Mouse (Mus musculus) limb, embryonic 10.5 days (tissue): ENCODE results near the gene Gm49320. TPM values are rescaled to one million over a fixed set of nuclear protein-coding genes. Genes with fewer than 3 reads are reported as not detected.
A peak's percentile ranks its signal among the peaks of the same experiment; 100 is the strongest.

Source experiments
- DNase-seq: peaks from one replicate; pipeline ENCODE4 v3.0.0-alpha.2; 2017; ENCODE audit warnings: low spot score
- H3K27ac ChIP-seq: fragments of 300-500 bp; sonication (generic); 2 replicates; pipeline ENCODE4 v1.5.1; 2016; ENCODE audit warnings: mild to moderate bottlenecking
- H3K27me3 ChIP-seq: fragments of 300-500 bp; sonication (generic); 2 replicates; pipeline ENCODE4 v1.6.1; 2016; ENCODE audit warnings: low read depth, mild to moderate bottlenecking; ENCODE audit not compliant: poor library complexity, severe bottlenecking
- H3K36me3 ChIP-seq: fragments of 300-500 bp; sonication (generic); 2 replicates; pipeline ENCODE4 v1.6.1; 2016; ENCODE audit warnings: mild to moderate bottlenecking, moderate library complexity
- H3K4me1 ChIP-seq: fragments of 300-500 bp; sonication (generic); 2 replicates; pipeline ENCODE4 v1.6.1; 2016
- H3K4me3 ChIP-seq: fragments of 300-500 bp; sonication (generic); 2 replicates; pipeline ENCODE4 v1.5.1; 2016; ENCODE audit warnings: mild to moderate bottlenecking, moderate library complexity
- H3K9me3 ChIP-seq: fragments of 300-500 bp; sonication (generic); replicated peaks from 2 replicates; pipeline ENCODE4 v1.6.1; 2016; ENCODE audit warnings: mild to moderate bottlenecking
- WGBS: fragments of 180-500 bp; shearing (Covaris S2); methylation state at CpG from one replicate; pipeline ENCODE4 v1.1.7; 2016; 5-methylcytosine and 5-hydroxymethylcytosine counted together
- polyA plus RNA-seq: library from polyadenylated mRNA; unstranded; fragments of >200 nt; fragmentation: Nextera tagmentation; extraction: Ambion mirVana; gene quantifications from 2 replicates; pipeline ENCODE4 v1.2.1, GENCODE M21; 2016

Gm49320 gene
- polyA plus RNA-seq, 1 experiment from 2014 or later = 1.6 TPM

DNA sequence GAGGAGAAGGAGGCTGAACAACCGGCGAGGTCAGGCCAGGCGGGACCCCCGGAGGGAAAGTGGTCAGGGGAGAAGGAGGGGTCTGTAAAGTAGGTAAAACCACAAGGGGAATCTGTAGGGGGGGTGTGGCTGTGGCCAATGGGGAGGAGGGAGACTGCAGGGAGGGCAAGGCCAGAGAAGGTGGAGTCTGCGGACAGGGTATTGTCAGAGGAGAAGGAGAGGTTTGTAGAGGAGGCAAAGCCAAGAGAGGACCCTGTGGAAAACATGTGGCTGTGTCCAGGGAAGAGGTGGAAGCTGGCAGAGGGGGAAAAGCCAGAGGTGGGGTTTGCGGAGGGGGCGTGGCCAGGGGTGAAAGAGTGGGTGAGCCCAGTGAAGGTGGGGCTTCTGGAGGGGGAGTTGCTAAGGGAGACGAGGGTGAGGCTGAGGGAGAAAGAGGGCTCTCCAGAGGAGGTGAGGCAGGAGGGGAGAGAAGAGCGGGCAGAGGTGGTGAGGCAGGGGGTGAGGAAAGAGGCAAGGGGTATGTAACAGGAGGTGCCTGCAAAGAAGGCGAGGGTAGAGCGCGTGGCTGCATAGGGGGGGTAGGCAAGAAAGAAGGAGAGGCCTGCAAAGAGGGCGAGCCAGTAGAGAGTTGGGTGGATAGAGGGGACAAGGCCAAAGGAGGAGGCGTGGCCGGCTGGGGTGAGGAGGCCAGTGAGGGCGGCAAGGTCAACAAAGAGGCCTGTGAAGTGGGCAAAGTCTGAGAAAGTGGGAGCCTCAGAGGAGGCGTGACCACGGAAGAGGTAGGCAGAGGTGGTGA, 25.3 kb upstream of the Gm49320 start:
- 3% methylated on average over 18 of the region's 18 CpGs for WGBS
- Histone ChIP-seq H3K4me1 (peaks cover 40% of the 10 kb centered on the region), H3K9me3 (no peaks in the 10 kb centered on the region)

DNA sequence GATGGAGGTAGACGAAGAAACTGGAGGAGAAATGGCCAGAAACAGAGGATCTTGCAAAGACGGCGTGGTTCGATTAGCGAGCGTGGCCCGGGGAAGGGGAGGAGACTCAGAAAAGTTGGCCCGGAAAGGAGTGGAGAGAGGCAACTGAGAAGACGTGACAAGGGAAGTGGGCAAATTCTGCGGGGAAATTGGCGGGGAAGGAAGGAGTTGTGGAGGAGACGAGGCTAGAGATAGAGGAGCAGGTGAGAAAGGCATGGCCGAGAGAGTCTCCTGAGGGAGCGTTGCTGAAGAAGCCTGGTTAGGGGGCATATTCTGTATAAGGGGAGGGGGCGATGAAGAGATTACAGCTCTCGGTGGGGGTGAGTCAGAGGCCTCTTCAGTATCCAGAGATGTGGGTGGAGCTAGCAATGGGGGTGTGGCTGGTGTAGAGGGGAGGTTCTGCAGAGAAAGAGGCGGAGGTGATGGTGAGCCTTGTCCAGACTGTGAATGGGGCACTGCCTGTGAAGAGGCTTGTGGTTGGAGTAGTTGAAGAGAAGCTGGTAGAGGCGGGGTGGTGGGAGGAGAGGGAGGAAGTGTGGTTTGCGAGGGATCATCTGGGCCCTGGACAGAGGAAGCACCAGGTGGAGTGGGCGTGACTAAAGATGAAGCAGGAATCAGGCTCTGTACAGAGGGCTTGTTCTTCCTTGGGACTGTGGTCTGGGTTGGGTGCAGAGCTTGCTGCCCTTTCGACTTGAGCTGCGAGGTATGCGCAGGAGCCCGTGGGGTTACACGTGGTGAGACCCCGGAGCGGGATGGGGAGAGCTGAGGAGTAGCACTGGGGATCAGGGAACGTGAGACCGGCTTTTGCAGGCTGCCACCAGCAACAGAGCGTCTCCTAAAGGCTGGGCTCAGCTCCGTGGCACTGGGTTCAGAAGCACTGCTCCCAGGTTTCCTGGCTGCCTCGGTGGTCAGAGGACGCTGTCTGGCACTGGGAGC, 24.4 kb upstream of the Gm49320 start:
- peaks cover 40% of the 10 kb centered on the region for H3K4me1 ChIP-seq
- 6% methylated on average over 33 of the region's 33 CpGs for WGBS

More for the DNA sequence above, 25.3 kb upstream of the Gm49320 start:
- Histone ChIP-seq H3K27me3 (peaks cover 95% of the 10 kb centered on the region), H3K4me3 (peak overlapping the region; percentile 54), H3K36me3 (no peaks in the 10 kb centered on the region), H3K27ac (peak overlapping the region; percentile 70)
- DNase-seq = peak; percentile 70

GRCm38 (mm10) chr8:4216296-4216695, 22.4 kb upstream of the Gm49320 start:
- Histone ChIP-seq H3K36me3 (no peaks in the 10 kb centered on the region), H3K9me3 (no peaks in the 10 kb centered on the region), H3K27ac (peak overlapping the region; percentile 71; the same call in 1 of the 2 replicates), H3K27me3 (peaks cover 80% of the 10 kb centered on the region), H3K4me3 (peak overlapping the region; percentile 63), H3K4me1 (peaks cover 40% of the 10 kb centered on the region)
- DNase-seq = no peak
- WGBS = 10% methylated on average over 18 of the region's 18 CpGs

More for the DNA sequence above, 24.4 kb upstream of the Gm49320 start:
- H3K36me3 ChIP-seq = no peaks in the 10 kb centered on the region
- peak; percentile 50 for DNase-seq
- H3K27me3 ChIP-seq = peaks cover 97% of the 10 kb centered on the region
- H3K4me3 ChIP-seq = peak overlapping the region; percentile 54
- no peaks in the 10 kb centered on the region for H3K9me3 ChIP-seq
- peak overlapping the region; percentile 70 for H3K27ac ChIP-seq

DNA sequence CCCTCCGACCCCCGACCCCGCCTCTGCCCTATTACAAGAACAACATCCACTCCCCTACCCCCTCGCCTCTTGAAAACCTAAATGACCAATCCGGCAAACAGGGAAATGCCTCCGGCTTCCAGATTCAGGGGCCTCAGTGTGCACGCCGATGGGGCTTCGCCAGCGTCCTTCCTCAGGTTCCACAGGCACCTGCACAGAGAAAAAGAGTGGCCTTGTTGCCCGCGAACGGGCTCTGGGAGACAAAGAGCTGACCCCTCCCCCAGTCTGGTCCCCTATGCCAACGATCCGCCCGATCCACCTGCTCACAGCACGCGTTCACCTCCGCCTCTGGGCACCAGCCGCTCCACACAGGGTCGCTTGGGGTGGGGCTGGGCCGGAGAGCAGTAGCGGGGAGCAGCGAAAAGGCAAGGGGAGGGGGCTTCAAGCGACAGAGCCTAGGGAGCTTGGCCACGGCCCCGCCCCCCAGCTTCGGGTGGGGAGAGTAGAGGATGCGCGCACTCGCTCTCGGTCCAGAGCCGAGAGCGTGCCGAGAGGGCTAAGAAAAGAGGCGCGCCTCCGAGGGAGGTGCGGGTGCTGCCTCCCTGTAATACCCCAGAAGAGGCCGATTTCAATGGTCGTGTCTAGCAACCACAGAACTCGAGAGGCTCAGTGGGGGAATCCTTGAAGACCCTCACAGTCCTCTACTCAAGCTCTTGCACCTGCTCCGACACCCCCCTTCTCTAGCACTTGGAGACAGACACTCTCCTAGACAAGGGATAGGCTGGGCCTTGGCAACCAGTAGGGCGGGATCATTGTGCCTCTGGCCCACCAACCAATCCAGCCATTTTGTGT, 21.7 kb upstream of the Gm49320 start, which contains the start of gene Prr36:
Gene Prr36 (minus strand): TSS at position 669 of the 831 bp plus-strand sequence.
- peak within 1 kb of the TSS; percentile 71 for H3K27ac ChIP-seq
- no peaks in the 10 kb centered on the region for H3K36me3 ChIP-seq
- peak; percentile 68 for DNase-seq
- H3K4me1 ChIP-seq = peaks cover 40% of the 10 kb centered on the region
- H3K4me3 ChIP-seq = peak within 1 kb of the TSS; percentile 63
- no peaks in the 10 kb centered on the region for H3K9me3 ChIP-seq
- 3% methylated on average over 44 of the region's 44 CpGs for WGBS
- peaks cover 75% of the 10 kb centered on the region for H3K27me3 ChIP-seq

DNA sequence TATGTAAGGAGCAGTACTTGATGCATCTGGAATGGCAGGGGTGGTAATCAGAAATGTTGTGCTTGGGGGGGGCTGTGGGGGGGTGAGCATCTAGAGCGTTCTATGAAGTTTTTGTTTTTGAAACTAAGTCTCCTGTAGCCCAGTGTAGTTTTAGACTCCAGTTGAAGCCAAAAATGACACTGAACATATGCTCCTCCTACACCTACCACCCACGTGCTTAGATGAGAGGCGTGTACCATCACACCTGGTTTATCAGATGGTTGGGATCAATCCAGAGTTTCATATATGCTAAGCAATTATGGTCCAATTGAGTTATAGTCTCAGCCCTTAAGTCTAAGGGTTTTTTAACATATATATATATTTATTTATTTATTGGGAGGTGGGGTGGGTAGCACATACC, 19.0 kb upstream of the Gm49320 start:
- H3K27me3 ChIP-seq = peaks cover 59% of the 10 kb centered on the region
- no peak for DNase-seq
- H3K4me1 ChIP-seq = peaks cover 19% of the 10 kb centered on the region
- no peaks in the 10 kb centered on the region for H3K36me3 ChIP-seq
- no peak overlapping the region for H3K4me3 ChIP-seq
- 89% methylated on average over 3 of the region's 3 CpGs for WGBS
- H3K27ac ChIP-seq = no peak overlapping the region
- H3K9me3 ChIP-seq = no peaks in the 10 kb centered on the region

DNA sequence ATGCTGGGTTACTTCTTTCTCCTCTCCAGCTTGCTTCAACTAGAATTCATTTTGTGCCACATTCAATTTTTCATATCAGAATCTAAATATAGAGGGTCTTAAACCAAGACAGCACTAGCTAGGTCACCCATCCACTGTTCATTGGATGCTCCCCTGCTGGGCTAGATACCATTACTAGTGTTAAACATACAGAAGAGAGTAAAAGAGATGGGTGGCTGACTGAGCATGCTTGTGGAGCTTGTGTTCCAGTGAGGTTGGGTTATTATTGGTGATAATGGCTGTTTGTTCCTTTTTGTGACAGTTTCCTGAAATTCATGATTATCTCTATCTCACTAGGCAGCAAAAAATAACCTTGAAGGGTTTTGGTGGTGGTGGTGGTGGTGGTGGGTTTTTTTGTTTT, 16.6 kb upstream of the Gm49320 start:
- no peak for DNase-seq
- Histone ChIP-seq H3K27ac (no peak overlapping the region), H3K27me3 (peaks cover 59% of the 10 kb centered on the region)

GRCm38 (mm10) chr8:4226323-4226722, 12.3 kb upstream of the Gm49320 start:
- Histone ChIP-seq H3K9me3 (no peaks in the 10 kb centered on the region), H3K27me3 (peaks cover 56% of the 10 kb centered on the region), H3K36me3 (no peaks in the 10 kb centered on the region), H3K27ac (peak overlapping the region; percentile 16; the same call in 1 of the 2 replicates), H3K4me3 (peak overlapping the region; percentile 41), H3K4me1 (peaks cover 8% of the 10 kb centered on the region)
- 20% methylated on average over 4 of the region's 4 CpGs for WGBS
- DNase-seq = no peak

More for the DNA sequence above, 16.6 kb upstream of the Gm49320 start:
- Histone ChIP-seq H3K4me1 (peaks cover 11% of the 10 kb centered on the region), H3K9me3 (no peaks in the 10 kb centered on the region), H3K4me3 (no peak overlapping the region), H3K36me3 (no peaks in the 10 kb centered on the region)

DNA sequence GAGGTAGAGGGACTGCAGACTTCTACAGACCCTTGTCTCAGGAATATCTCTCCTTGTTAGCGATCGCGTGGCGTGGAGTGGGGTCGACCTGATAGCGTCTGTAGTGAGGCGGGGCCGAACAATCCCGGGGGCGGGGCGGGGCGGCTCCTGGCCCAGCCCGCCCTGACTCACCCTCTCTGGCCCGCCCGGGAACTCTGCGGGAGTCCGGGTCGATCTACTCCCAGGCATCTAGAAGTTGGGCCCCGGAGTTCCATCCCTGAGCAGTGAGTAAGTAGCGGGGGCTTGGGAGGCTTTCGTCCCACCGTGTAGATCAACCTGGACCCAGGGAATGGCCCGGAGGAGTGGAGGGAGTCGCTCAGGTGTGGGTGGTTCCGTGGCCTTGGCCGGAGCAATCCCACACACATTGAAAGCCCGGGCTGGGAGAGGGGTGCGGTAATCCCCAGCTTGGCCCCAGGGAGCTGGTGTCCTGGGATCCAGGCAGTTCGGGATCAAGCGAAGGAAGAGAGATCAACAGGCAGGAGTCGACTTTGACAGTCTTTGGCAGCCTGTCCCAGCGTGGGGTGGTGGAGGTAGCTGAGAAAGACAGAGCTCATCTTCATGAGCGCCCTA, 11.8 kb upstream of the Gm49320 start, which contains the start of gene Lrrc8e:
Gene Lrrc8e (plus strand): TSS at position 89 of the 609 bp plus-strand sequence.
- H3K27me3 ChIP-seq = peaks cover 56% of the 10 kb centered on the region
- DNase-seq = no peak
- H3K36me3 ChIP-seq = no peaks in the 10 kb centered on the region
- no peaks in the 10 kb centered on the region for H3K9me3 ChIP-seq
- H3K4me3 ChIP-seq = peak within 1 kb of the TSS; percentile 41
- peak within 1 kb of the TSS; percentile 16; the same call in 1 of the 2 replicates for H3K27ac ChIP-seq
- H3K4me1 ChIP-seq = peaks cover 8% of the 10 kb centered on the region
- 3% methylated on average over 33 of the region's 33 CpGs for WGBS

GRCm38 (mm10) chr8:4227919-4228318, 10.7 kb upstream of the Gm49320 start:
- peaks cover 56% of the 10 kb centered on the region for H3K27me3 ChIP-seq
- no peak for DNase-seq
- WGBS = 93% methylated on average over 4 of the region's 4 CpGs

GRCm38 (mm10) chr8:4229784-4230183, 8.9 kb upstream of the Gm49320 start:
- no peak for DNase-seq
- Histone ChIP-seq H3K36me3 (no peaks in the 10 kb centered on the region), H3K4me3 (no peak overlapping the region), H3K27me3 (peaks cover 45% of the 10 kb centered on the region), H3K27ac (no peak overlapping the region), H3K9me3 (no peaks in the 10 kb centered on the region), H3K4me1 (peaks cover 8% of the 10 kb centered on the region)
- WGBS = 68% methylated on average over 5 of the region's 5 CpGs

More at GRCm38 (mm10) chr8:4227919-4228318, 10.7 kb upstream of the Gm49320 start:
- H3K36me3 ChIP-seq = no peaks in the 10 kb centered on the region
- peaks cover 8% of the 10 kb centered on the region for H3K4me1 ChIP-seq
- no peak overlapping the region for H3K27ac ChIP-seq
- H3K4me3 ChIP-seq = no peak overlapping the region
- H3K9me3 ChIP-seq = no peaks in the 10 kb centered on the region

GRCm38 (mm10) chr8:4230612-4231351, 7.9 kb upstream of the Gm49320 start:
- H3K36me3 ChIP-seq = no peaks in the 10 kb centered on the region
- H3K9me3 ChIP-seq = no peaks in the 10 kb centered on the region
- peaks cover 8% of the 10 kb centered on the region for H3K4me1 ChIP-seq
- 56% methylated on average over 10 of the region's 10 CpGs for WGBS
- H3K27me3 ChIP-seq = peaks cover 39% of the 10 kb centered on the region
- no peak overlapping the region for H3K4me3 ChIP-seq
- H3K27ac ChIP-seq = no peak overlapping the region
- DNase-seq = no peak
